Mouse (Mus musculus): ENCODE data around the gene Yif1b. TPM values are rescaled to one million over a fixed set of nuclear protein-coding genes. Genes with fewer than 3 reads are reported as not detected.
A peak's percentile ranks its signal among the peaks of the same experiment; 100 is the strongest.
"Not testable (repeated sequence)": the region's sequence is repeated elsewhere in the genome, so short reads cannot be mapped to it uniquely, and the experiment has no call there.

Gene Yif1b
- total and polyA plus RNA-seq, 2 experiments from 2014 or later, result 84.1 to 97.7 TPM

- Histone ChIP-seq H3K27me3 (ENCODE audit: insufficient read depth, low read length) (peaks cover 13% of the 10 kb centered on the region), H3K36me3 (ENCODE audit: insufficient read depth) (no peaks in the 10 kb centered on the region), H3K9ac (no peak overlapping the region), H3K9me3 (ENCODE audit: low read length) (no peaks in the 10 kb centered on the region), H3K4me3 (ENCODE audit: low read depth, low read length) (peak overlapping the region; percentile 40; the same call in 1 of the 2 replicates), H3K4me2 (ENCODE audit: low read depth) (peak overlapping the region; percentile 86; the same call in 1 of the 2 replicates), H3K4me1 (ENCODE audit: insufficient read depth) (no peaks in the 10 kb centered on the region), H3K27ac (ENCODE audit: low read depth, low read length) (no peak overlapping the region)
- no peak for TF ChIP-seq CTCF (IDR thresholded peaks at IDR 0.05; ENCODE audit: low read depth)
- ATAC-seq (no peak), DNase-seq (no peak)
- WGBS, result 64% methylated on average over 3 of the region's 3 CpGs
Measured at GRCm38 (mm10) chr7:29231517-29231916, 6.6 kb upstream of the Yif1b start.

GRCm38 (mm10) chr7:29232247-29233013 is 5.7 kb upstream of the Yif1b start, which contains the start of gene Kcnk6:
Gene Kcnk6, minus strand, starts transcription at chr7:29232515.
- DNase-seq, result no peak
- Histone ChIP-seq H3K27me3 (ENCODE audit: insufficient read depth, low read length) (peaks cover 13% of the 10 kb centered on the region), H3K9me3 (ENCODE audit: low read length) (no peaks in the 10 kb centered on the region), H3K9ac (peak within 1 kb of the TSS; percentile 26), H3K4me2 (ENCODE audit: low read depth) (peak within 1 kb of the TSS; percentile 86), H3K4me1 (ENCODE audit: insufficient read depth) (no peaks in the 10 kb centered on the region), H3K4me3 (ENCODE audit: low read depth, low read length) (peak within 1 kb of the TSS; percentile 40), H3K27ac (ENCODE audit: low read depth, low read length) (no peak within 1 kb of the TSS), H3K36me3 (ENCODE audit: insufficient read depth) (no peaks in the 10 kb centered on the region)
- TF ChIP-seq CTCF (IDR thresholded peaks at IDR 0.05; ENCODE audit: low read depth), result no peak
- no peak for ATAC-seq
- WGBS, result 1% methylated on average over 50 of the region's 62 CpGs

- H3K4me3 ChIP-seq (ENCODE audit: low read depth, low read length), result no peak overlapping the region
- no peak for TF ChIP-seq CTCF (IDR thresholded peaks at IDR 0.05; ENCODE audit: low read depth)
- no peak overlapping the region for H3K27ac ChIP-seq (ENCODE audit: low read depth, low read length)
- H3K9ac ChIP-seq, result no peak overlapping the region
- H3K4me1 ChIP-seq (ENCODE audit: insufficient read depth), result 0 out of 2 replicates have a peak, but pooled peaks cover 2% of the 10 kb centered on the region
- no peaks in the 10 kb centered on the region for H3K9me3 ChIP-seq (ENCODE audit: low read length)
- no peaks in the 10 kb centered on the region for H3K36me3 ChIP-seq (ENCODE audit: insufficient read depth)
- H3K27me3 ChIP-seq (ENCODE audit: insufficient read depth, low read length), result peaks cover 13% of the 10 kb centered on the region
- no peak for ATAC-seq
- 62% methylated on average over 6 of the region's 6 CpGs for WGBS
- no peak overlapping the region for H3K4me2 ChIP-seq (ENCODE audit: low read depth)
- no peak for DNase-seq
Measured at GRCm38 (mm10) chr7:29233745-29234144, 4.4 kb upstream of the Yif1b start.

GRCm38 (mm10) chr7:29234661-29235060 is 3.5 kb upstream of the Yif1b start:
- DNase-seq (no peak), ATAC-seq (no peak)
- Histone ChIP-seq H3K9ac (no peak overlapping the region), H3K4me1 (ENCODE audit: insufficient read depth) (0 out of 2 replicates have a peak, but pooled peaks cover 3% of the 10 kb centered on the region), H3K9me3 (ENCODE audit: low read length) (no peaks in the 10 kb centered on the region), H3K27me3 (ENCODE audit: insufficient read depth, low read length) (peaks cover 13% of the 10 kb centered on the region), H3K27ac (ENCODE audit: low read depth, low read length) (no peak overlapping the region), H3K4me2 (ENCODE audit: low read depth) (no peak overlapping the region), H3K36me3 (ENCODE audit: insufficient read depth) (no peaks in the 10 kb centered on the region), H3K4me3 (ENCODE audit: low read depth, low read length) (no peak overlapping the region)
- 82% methylated on average over 5 of the region's 5 CpGs for WGBS
- TF ChIP-seq CTCF (IDR thresholded peaks at IDR 0.05; ENCODE audit: low read depth), result no peak; the same call in 1 of the 2 replicates

- no peak overlapping the region for H3K4me3 ChIP-seq (ENCODE audit: low read depth, low read length)
- TF ChIP-seq CTCF (IDR thresholded peaks at IDR 0.05; ENCODE audit: low read depth), result no peak
- WGBS, result 83% methylated on average over 4 of the region's 4 CpGs
- no peak overlapping the region for H3K27ac ChIP-seq (ENCODE audit: low read depth, low read length)
- no peak for DNase-seq
- no peaks in the 10 kb centered on the region for H3K9me3 ChIP-seq (ENCODE audit: low read length)
- H3K4me1 ChIP-seq (ENCODE audit: insufficient read depth), result 0 out of 2 replicates have a peak, but pooled peaks cover 3% of the 10 kb centered on the region
- H3K4me2 ChIP-seq (ENCODE audit: low read depth), result no peak overlapping the region
- H3K27me3 ChIP-seq (ENCODE audit: insufficient read depth, low read length), result peaks cover 11% of the 10 kb centered on the region
- H3K9ac ChIP-seq, result no peak overlapping the region
- no peak for ATAC-seq
- no peaks in the 10 kb centered on the region for H3K36me3 ChIP-seq (ENCODE audit: insufficient read depth)
Measured at GRCm38 (mm10) chr7:29236593-29236992, 1.5 kb upstream of the Yif1b start.

GRCm38 (mm10) chr7:29237596-29237995 is 533 bp upstream of the Yif1b start:
- not testable (repeated sequence) for H3K36me3 ChIP-seq (ENCODE audit: insufficient read depth); DNase-seq; ATAC-seq; H3K27me3 ChIP-seq (ENCODE audit: insufficient read depth, low read length); H3K9me3 ChIP-seq (ENCODE audit: low read length); H3K4me1 ChIP-seq (ENCODE audit: insufficient read depth)
- Histone ChIP-seq H3K4me3 (ENCODE audit: low read depth, low read length) (peak overlapping the region; percentile 67), H3K4me2 (ENCODE audit: low read depth) (peak overlapping the region; percentile 78), H3K9ac (peak overlapping the region; percentile 66), H3K27ac (ENCODE audit: low read depth, low read length) (peak overlapping the region; percentile 74)
- 31% methylated on average over 6 of the region's 6 CpGs for WGBS

GRCm38 (mm10) chr7:29244732-29245416 is 6.7 kb downstream of the Yif1b start:
- no peak overlapping the region for H3K27ac ChIP-seq (ENCODE audit: low read depth, low read length)
- DNase-seq, result no peak
- H3K4me2 ChIP-seq (ENCODE audit: low read depth), result no peak overlapping the region
- no peaks in the 10 kb centered on the region for H3K4me1 ChIP-seq (ENCODE audit: insufficient read depth)
- 94% methylated on average over 7 of the region's 7 CpGs for WGBS
- H3K9me3 ChIP-seq (ENCODE audit: low read length), result no peaks in the 10 kb centered on the region
- H3K27me3 ChIP-seq (ENCODE audit: insufficient read depth, low read length), result no peaks in the 10 kb centered on the region; the same call in 1 of the 2 replicates
- peaks cover 14% of the 10 kb centered on the region; the same call in 1 of the 2 replicates for H3K36me3 ChIP-seq (ENCODE audit: insufficient read depth)
- no peak overlapping the region for H3K9ac ChIP-seq
- no peak for ATAC-seq
- peak; percentile 48 for TF ChIP-seq CTCF (IDR thresholded peaks at IDR 0.05; ENCODE audit: low read depth)
- no peak overlapping the region for H3K4me3 ChIP-seq (ENCODE audit: low read depth, low read length)
